Mouse (Mus musculus) MEL (cell line): ENCODE measurements around the gene Glyctk. TPM values are rescaled to one million over a fixed set of nuclear protein-coding genes. Genes with fewer than 3 reads are reported as not detected.

ENCODE experiments used
- DNase-seq: peaks from one replicate; pipeline ENCODE4 v3.0.0; 2011; ENCODE audit warnings: low read depth, low spot score
- H3K27ac ChIP-seq: 2 replicates; pipeline ENCODE4 v1.5.1; 2012; ENCODE audit warnings: low read depth, mild to moderate bottlenecking, control low read depth, low read length, moderate library complexity; ENCODE audit not compliant: control insufficient read depth
- H3K27me3 ChIP-seq, 2 experiments: fragments of 150-350 bp in 1 of 2; sonication (generic) in 1 of 2; 2 replicates each; pipeline ENCODE4 v1.6.1; 2012; ENCODE audit warnings: low read length in 2 of 2, mild to moderate bottlenecking in 2 of 2, improper control_type of control experiment in 1 of 2, moderate library complexity in 1 of 2; ENCODE audit not compliant: insufficient read depth in 2 of 2, control insufficient read depth in 1 of 2
- H3K36me3 ChIP-seq, 2 experiments: 2 replicates each; pipeline ENCODE4 v1.6.1; 2012 to 2014; ENCODE audit warnings: low read length in 2 of 2, improper control_type of control experiment in 1 of 2, inconsistent platforms in 1 of 2, mild to moderate bottlenecking in 1 of 2; ENCODE audit not compliant: insufficient read depth in 2 of 2, control insufficient read depth in 1 of 2
- H3K4me1 ChIP-seq, 2 experiments: fragments of 150-350 bp in 1 of 2; sonication (generic) in 1 of 2; 2 replicates each; pipeline ENCODE4 v1.6.1; 2012; ENCODE audit warnings: low read length in 2 of 2, improper control_type of control experiment in 1 of 2, mild to moderate bottlenecking in 1 of 2; ENCODE audit not compliant: insufficient read depth in 2 of 2, control insufficient read depth in 1 of 2
- H3K4me3 ChIP-seq, 2 experiments: fragments of 150-350 bp in 1 of 2; sonication (generic) in 1 of 2; 2 replicates each; pipeline ENCODE4 v1.5.1; 2012; ENCODE audit warnings: low read depth in 2 of 2, low read length in 2 of 2, mild to moderate bottlenecking in 2 of 2, moderate library complexity in 2 of 2, control low read depth in 1 of 2, improper control_type of control experiment in 1 of 2; ENCODE audit not compliant: control insufficient read depth in 1 of 2, insufficient read depth in 1 of 2
- H3K79me2 ChIP-seq: 2 replicates; pipeline ENCODE4 v1.6.1; 2012; ENCODE audit warnings: mild to moderate bottlenecking, low read length, moderate library complexity; ENCODE audit not compliant: control insufficient read depth, poor library complexity, insufficient read depth
- H3K9ac ChIP-seq: 2 replicates; pipeline ENCODE4 v1.6.1; 2012; ENCODE audit warnings: low read depth, mild to moderate bottlenecking, control low read depth, low read length, moderate library complexity; ENCODE audit not compliant: control insufficient read depth, poor library complexity, severe bottlenecking
- H3K9me3 ChIP-seq: fragments of 150-350 bp; sonication (generic); replicated peaks from 2 replicates; pipeline ENCODE4 v1.6.1; 2012; ENCODE audit warnings: mild to moderate bottlenecking, low read length, improper control_type of control experiment, moderate library complexity; ENCODE audit not compliant: insufficient read depth
- E2F4 ChIP-seq: IDR thresholded peaks from 2 replicates; pipeline ENCODE4 v1.6.1; 2011; ENCODE audit warnings: low read depth, low read length, improper control_type of control experiment, borderline replicate concordance
- EP300 ChIP-seq, 2 experiments: IDR thresholded peaks; 2 replicates each; pipeline ENCODE4 v1.6.1; 2011; ENCODE audit warnings: improper control_type of control experiment in 2 of 2, low read length in 2 of 2, low read depth in 1 of 2, mild to moderate bottlenecking in 1 of 2
- GABPA ChIP-seq: IDR thresholded peaks from 2 replicates; pipeline ENCODE4 v1.6.1; 2012; ENCODE audit warnings: low read depth, mild to moderate bottlenecking, inconsistent platforms, low read length, improper control_type of control experiment, moderate library complexity
- GATA1 ChIP-seq: IDR thresholded peaks from 2 replicates; pipeline ENCODE4 v1.6.1; 2011; ENCODE audit warnings: low read depth, low read length, improper control_type of control experiment
- MAFK ChIP-seq: IDR thresholded peaks from 2 replicates; pipeline ENCODE4 v1.6.1; 2011; ENCODE audit warnings: low read depth, mild to moderate bottlenecking, low read length, improper control_type of control experiment, borderline replicate concordance
- MAX ChIP-seq: IDR thresholded peaks from 2 replicates; pipeline ENCODE4 v1.6.1; 2011; ENCODE audit warnings: low read length, improper control_type of control experiment
- MAZ ChIP-seq: IDR thresholded peaks from 2 replicates; pipeline ENCODE4 v1.6.1; 2012; ENCODE audit warnings: low read depth, mild to moderate bottlenecking, inconsistent platforms, low read length, improper control_type of control experiment
- MEF2A ChIP-seq: IDR thresholded peaks from 2 replicates; pipeline ENCODE4 v1.6.1; 2014; ENCODE audit warnings: low read depth, mild to moderate bottlenecking, inconsistent platforms, low read length, improper control_type of control experiment; ENCODE audit not compliant: poor library complexity, insufficient replicate concordance, severe bottlenecking; ENCODE audit errors: extremely low read depth
- NELFE ChIP-seq: IDR thresholded peaks from 2 replicates; pipeline ENCODE4 v1.6.1; 2011; ENCODE audit warnings: low read depth, low read length, improper control_type of control experiment
- POLR2A ChIP-seq, 2 experiments: IDR thresholded peaks; 2 replicates each; pipeline ENCODE4 v1.6.1; 2011 to 2012; ENCODE audit warnings: low read length in 2 of 2, mild to moderate bottlenecking in 2 of 2, control low read depth in 1 of 2, improper control_type of control experiment in 1 of 2, low read depth in 1 of 2, moderate library complexity in 1 of 2; ENCODE audit not compliant: control insufficient read depth in 1 of 2, insufficient read depth in 1 of 2, poor library complexity in 1 of 2
- POLR2AphosphoS2 ChIP-seq: IDR thresholded peaks from 2 replicates; pipeline ENCODE4 v1.6.1; 2011; ENCODE audit warnings: low read length, improper control_type of control experiment
- POLR2AphosphoS5 ChIP-seq: IDR thresholded peaks from 2 replicates; pipeline ENCODE4 v1.6.1; 2012; ENCODE audit warnings: low read depth, borderline replicate concordance, mild to moderate bottlenecking, inconsistent platforms, low read length, moderate library complexity, mixed read lengths
- SMC3 ChIP-seq: IDR thresholded peaks from 2 replicates; pipeline ENCODE4 v1.6.1; 2011; ENCODE audit warnings: low read depth, low read length, improper control_type of control experiment
- TAL1 ChIP-seq: IDR thresholded peaks from 2 replicates; pipeline ENCODE4 v1.6.1; 2012; ENCODE audit warnings: mild to moderate bottlenecking, inconsistent platforms, low read length, moderate library complexity, mixed read lengths
- USF1 ChIP-seq: IDR thresholded peaks from 2 replicates; pipeline ENCODE4 v1.6.1; 2014; ENCODE audit warnings: low read depth, mild to moderate bottlenecking, inconsistent platforms, low read length, improper control_type of control experiment, moderate library complexity
- ZKSCAN1 ChIP-seq: IDR thresholded peaks from 2 replicates; pipeline ENCODE4 v1.6.1; 2012; ENCODE audit warnings: low read depth, mild to moderate bottlenecking, inconsistent platforms, low read length, improper control_type of control experiment, moderate library complexity
- ZNF384 ChIP-seq: IDR thresholded peaks from 2 replicates; pipeline ENCODE4 v1.6.1; 2012; ENCODE audit warnings: low read depth, mild to moderate bottlenecking, inconsistent platforms, low read length, improper control_type of control experiment
- polyA plus RNA-seq, 2 experiments: library from polyadenylated mRNA; stranded (reverse) in 1 of 2; unstranded in 1 of 2; fragments of >175 nt in 1 of 2; fragments of >200 nt in 1 of 2; gene quantifications; 2 replicates each; pipeline versions ENCODE4 v1.2.1 to v1.2.4; 2012; ENCODE audit warnings: low replicate concordance in 2 of 2, low read depth in 1 of 2; ENCODE audit not compliant: insufficient read length in 2 of 2, insufficient read depth in 1 of 2, missing spikeins in 1 of 2
- total RNA-seq: library from RNA; depleted of rRNA; stranded (reverse); fragments of 300-350 nt; gene quantifications from 2 replicates; pipeline ENCODE4 v1.2.3, GENCODE M21; 2012

The Glyctk gene
- total and polyA plus RNA-seq, 3 experiments, result 3.1 to 3.3 TPM; not detected in 1

DNA sequence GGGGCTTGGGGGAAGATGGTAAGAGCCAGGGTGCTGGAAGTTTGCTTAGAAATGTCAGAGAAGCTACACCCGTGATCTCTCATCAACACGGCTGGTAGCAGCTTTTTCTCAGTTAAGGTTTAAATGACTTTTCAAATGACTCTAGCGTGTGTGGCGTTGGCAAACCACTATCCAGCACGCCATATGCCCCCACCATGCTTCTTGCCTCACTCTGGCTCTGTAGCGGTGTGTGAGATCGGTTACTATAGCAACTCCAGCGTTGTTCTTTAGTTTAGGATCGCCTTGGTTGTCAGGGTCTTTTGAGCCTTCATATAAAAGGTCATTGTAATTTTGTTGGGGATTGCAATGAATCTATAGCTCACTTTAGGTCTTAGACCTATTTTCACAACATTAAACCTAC is 38.9 kb downstream of the Glyctk start:
- Histone ChIP-seq H3K36me3 (no peaks in the 10 kb centered on the region), H3K9me3 (no peaks in the 10 kb centered on the region), H3K27ac (no peak overlapping the region), H3K4me1 (no peaks in the 10 kb centered on the region), H3K9ac (no peak overlapping the region), H3K4me3 (no peak overlapping the region), H3K27me3 (no peaks in the 10 kb centered on the region; a peak in 2 of 4 replicates), H3K79me2 (no peaks in the 10 kb centered on the region)
- TF ChIP-seq EP300 (IDR thresholded peaks at IDR 0.05; ENCODE audit: low read depth in 1 of 2, low read length in 2 of 2) (no peak), MAFK (no peak), SMC3 (no peak), NELFE (no peak), USF1 (no peak), E2F4 (no peak), MAZ (no peak), MAX (no peak), GATA1 (no peak), POLR2AphosphoS5 (no peak), MEF2A (no peak), TAL1 (no peak)
- DNase-seq, result no peak

- TF ChIP-seq ZKSCAN1, result no peak
- TF ChIP-seq POLR2AphosphoS5, result no peak
- no peak for TF ChIP-seq POLR2A (IDR thresholded peaks at IDR 0.05; ENCODE audit: control insufficient read depth in 1 of 2, insufficient read depth in 1 of 2, low read depth in 1 of 2, low read length in 2 of 2, poor library complexity in 1 of 2)
- no peak for TF ChIP-seq POLR2AphosphoS2
- no peak for TF ChIP-seq ZNF384
- no peak for TF ChIP-seq GABPA
Measured at GRCm38 (mm10) chr9:106115801-106116424, 42.0 kb downstream of the Glyctk start.

More at GRCm38 (mm10) chr9:106115801-106116424, 42.0 kb downstream of the Glyctk start:
- Histone ChIP-seq H3K4me3 (no peak overlapping the region), H3K36me3 (no peaks in the 10 kb centered on the region), H3K9me3 (no peaks in the 10 kb centered on the region), H3K79me2 (no peaks in the 10 kb centered on the region), H3K27ac (no peak overlapping the region), H3K27me3 (no peaks in the 10 kb centered on the region; a peak in 2 of 4 replicates), H3K4me1 (no peaks in the 10 kb centered on the region), H3K9ac (no peak overlapping the region)
- DNase-seq, result no peak
